Mouse (Mus musculus) intestine, embryonic 15.5 days (tissue): ENCODE results near the gene Arhgap27. TPM values are rescaled to one million over a fixed set of nuclear protein-coding genes. Genes with fewer than 3 reads are reported as not detected.
"Not testable (repeated sequence)": the region's sequence is repeated elsewhere in the genome, so short reads cannot be mapped to it uniquely, and the experiment has no call there.

ENCODE experiments used
- ATAC-seq: fragments of 200-750 bp; cut with Nextera tagmentation; 2 replicates; pipeline ENCODE4 v1.8.0; 2017; ENCODE audit warnings: moderate TSS enrichment, moderate library complexity
- H3K27ac ChIP-seq: fragments of 300-500 bp; sonication (generic); 2 replicates; pipeline ENCODE4 v1.5.1; 2015; ENCODE audit warnings: mild to moderate bottlenecking, inconsistent platforms
- H3K27me3 ChIP-seq: fragments of 300-500 bp; sonication (generic); replicated peaks from 2 replicates; pipeline ENCODE4 v1.6.1; 2015; ENCODE audit warnings: inconsistent platforms
- H3K36me3 ChIP-seq: fragments of 300-500 bp; sonication (generic); 2 replicates; pipeline ENCODE4 v1.6.1; 2015; ENCODE audit warnings: inconsistent platforms
- H3K4me1 ChIP-seq: fragments of 300-500 bp; sonication (generic); replicated peaks from 2 replicates; pipeline ENCODE4 v1.6.1; 2015; ENCODE audit warnings: inconsistent platforms
- H3K4me2 ChIP-seq: fragments of 300-500 bp; sonication (generic); replicated peaks from 2 replicates; pipeline ENCODE4 v1.6.1; 2015; ENCODE audit warnings: mild to moderate bottlenecking, inconsistent platforms
- H3K4me3 ChIP-seq: fragments of 300-500 bp; sonication (generic); replicated peaks from 2 replicates; pipeline ENCODE4 v1.5.1; 2015; ENCODE audit warnings: inconsistent platforms
- H3K9ac ChIP-seq: fragments of 300-500 bp; sonication (generic); 2 replicates; pipeline ENCODE4 v1.6.1; 2015; ENCODE audit warnings: inconsistent platforms
- H3K9me3 ChIP-seq: fragments of 300-500 bp; sonication (generic); 2 replicates; pipeline ENCODE4 v1.6.1; 2016; ENCODE audit warnings: inconsistent platforms
- WGBS: fragments of 180-500 bp; shearing (Covaris S2); methylation state at CpG from one replicate; pipeline ENCODE4 v1.1.7; 2015; 5-methylcytosine and 5-hydroxymethylcytosine counted together
- polyA plus RNA-seq: library from polyadenylated mRNA; unstranded; fragments of >200 nt; fragmentation: Nextera tagmentation; extraction: Ambion mirVana; gene quantifications from 2 replicates; pipeline ENCODE4 v1.2.1, GENCODE M21; 2015

Gene Arhgap27
- polyA plus RNA-seq, 1 experiment from 2014 or later = 33.0 TPM

GRCm38 (mm10) chr11:103330651-103331319 is 32.7 kb downstream of the Arhgap27 start:
- Histone ChIP-seq H3K27ac (no peak overlapping the region), H3K4me3 (no peak overlapping the region), H3K27me3 (peaks cover 15% of the 10 kb centered on the region), H3K9me3 (no peaks in the 10 kb centered on the region), H3K9ac (no peak overlapping the region), H3K4me1 (peaks cover 9% of the 10 kb centered on the region; the same call in 1 of the 2 replicates), H3K36me3 (0 out of 2 replicates have a peak, but pooled peaks cover 3% of the 10 kb centered on the region), H3K4me2 (no peak overlapping the region)
- WGBS = 71% methylated on average over 7 of the region's 7 CpGs
- ATAC-seq = no peak

GRCm38 (mm10) chr11:103326950-103327349 is 36.5 kb downstream of the Arhgap27 start:
- H3K27me3 ChIP-seq = no peaks in the 10 kb centered on the region
- no peaks in the 10 kb centered on the region for H3K9me3 ChIP-seq
- no peak for ATAC-seq
- 0 out of 2 replicates have a peak, but pooled peaks cover 3% of the 10 kb centered on the region for H3K36me3 ChIP-seq
- H3K4me2 ChIP-seq = no peak overlapping the region
- no peak overlapping the region for H3K27ac ChIP-seq
- WGBS = 19% methylated on average over 5 of the region's 5 CpGs
- no peaks in the 10 kb centered on the region for H3K4me1 ChIP-seq
- no peak overlapping the region for H3K9ac ChIP-seq
- no peak overlapping the region for H3K4me3 ChIP-seq

DNA sequence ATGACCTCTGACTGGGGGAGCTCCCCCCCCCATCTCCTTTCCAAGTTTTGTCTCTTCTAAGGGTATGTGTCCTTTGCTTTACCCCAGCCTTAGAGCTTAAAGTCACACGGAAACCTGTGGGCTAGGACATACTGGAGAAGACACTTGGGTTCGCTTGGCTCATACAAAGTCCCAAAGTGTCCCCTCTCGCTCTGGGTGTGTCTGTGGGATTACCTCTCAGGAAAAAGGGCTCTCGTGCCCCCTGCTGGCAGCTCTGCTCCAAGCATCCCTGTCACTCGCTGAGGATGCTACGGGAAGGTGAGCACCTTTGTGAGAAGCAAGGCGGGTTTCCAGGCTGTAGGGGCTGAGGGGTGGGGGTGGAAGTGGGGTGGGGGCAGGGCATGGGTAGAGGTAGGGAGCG is 38.3 kb downstream of the Arhgap27 start:
- H3K9me3 ChIP-seq = no peaks in the 10 kb centered on the region
- H3K27ac ChIP-seq = no peak overlapping the region
- H3K27me3 ChIP-seq = no peaks in the 10 kb centered on the region
- no peak overlapping the region for H3K4me3 ChIP-seq
- 0 out of 2 replicates have a peak, but pooled peaks have one; percentile 21 for ATAC-seq
- H3K9ac ChIP-seq = no peak overlapping the region
- H3K36me3 ChIP-seq = no peaks in the 10 kb centered on the region
- WGBS = 15% methylated on average over 8 of the region's 8 CpGs
- H3K4me1 ChIP-seq = 0 out of 2 replicates have a peak, but pooled peaks cover 5% of the 10 kb centered on the region
- H3K4me2 ChIP-seq = no peak overlapping the region

GRCm38 (mm10) chr11:103324723-103325122 is 38.8 kb downstream of the Arhgap27 start:
- no peak overlapping the region for H3K4me3 ChIP-seq
- 0 out of 2 replicates have a peak, but pooled peaks cover 5% of the 10 kb centered on the region for H3K4me1 ChIP-seq
- no peak overlapping the region for H3K27ac ChIP-seq
- no peaks in the 10 kb centered on the region for H3K9me3 ChIP-seq
- no peak for ATAC-seq
- no peaks in the 10 kb centered on the region for H3K27me3 ChIP-seq
- 56% methylated on average over 13 of the region's 13 CpGs for WGBS
- H3K4me2 ChIP-seq = no peak overlapping the region
- H3K9ac ChIP-seq = no peak overlapping the region
- no peaks in the 10 kb centered on the region for H3K36me3 ChIP-seq

GRCm38 (mm10) chr11:103322832-103323231 is 40.7 kb downstream of the Arhgap27 start:
- H3K4me3 ChIP-seq, H3K4me1 ChIP-seq, H3K36me3 ChIP-seq, H3K4me2 ChIP-seq, H3K27me3 ChIP-seq, H3K9ac ChIP-seq, H3K27ac ChIP-seq, H3K9me3 ChIP-seq: not testable (repeated sequence)
- 35% methylated on average over 4 of the region's 4 CpGs for WGBS
- ATAC-seq = peak; percentile 70

DNA sequence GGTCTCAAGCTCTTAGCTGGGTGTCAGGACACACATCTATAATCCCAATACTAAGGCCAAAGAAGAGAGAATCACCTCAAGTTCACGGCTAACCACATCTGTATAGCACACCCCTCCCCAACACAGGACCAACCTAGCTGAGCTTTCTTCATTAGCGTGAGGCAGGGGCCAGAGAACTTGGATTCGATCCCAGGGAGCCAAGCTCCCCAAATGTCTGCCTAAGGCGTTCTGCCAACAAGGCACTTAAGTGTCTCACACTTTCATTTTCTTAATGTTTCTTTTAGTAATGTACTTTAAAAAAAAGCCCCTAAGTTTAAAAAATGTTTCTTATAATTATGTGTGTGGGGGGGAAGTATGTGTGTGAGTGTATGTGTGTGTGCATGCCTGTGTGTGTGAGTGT is 42.8 kb downstream of the Arhgap27 start:
- H3K36me3 ChIP-seq = no peaks in the 10 kb centered on the region
- H3K9ac ChIP-seq = no peak overlapping the region
- H3K27ac ChIP-seq = no peak overlapping the region
- 50% methylated on average over 4 of the region's 4 CpGs for WGBS
- no peaks in the 10 kb centered on the region for H3K27me3 ChIP-seq
- no peaks in the 10 kb centered on the region for H3K9me3 ChIP-seq
- ATAC-seq = no peak
- H3K4me1 ChIP-seq = 0 out of 2 replicates have a peak, but pooled peaks cover 5% of the 10 kb centered on the region
- H3K4me3 ChIP-seq = no peak overlapping the region
- H3K4me2 ChIP-seq = no peak overlapping the region

DNA sequence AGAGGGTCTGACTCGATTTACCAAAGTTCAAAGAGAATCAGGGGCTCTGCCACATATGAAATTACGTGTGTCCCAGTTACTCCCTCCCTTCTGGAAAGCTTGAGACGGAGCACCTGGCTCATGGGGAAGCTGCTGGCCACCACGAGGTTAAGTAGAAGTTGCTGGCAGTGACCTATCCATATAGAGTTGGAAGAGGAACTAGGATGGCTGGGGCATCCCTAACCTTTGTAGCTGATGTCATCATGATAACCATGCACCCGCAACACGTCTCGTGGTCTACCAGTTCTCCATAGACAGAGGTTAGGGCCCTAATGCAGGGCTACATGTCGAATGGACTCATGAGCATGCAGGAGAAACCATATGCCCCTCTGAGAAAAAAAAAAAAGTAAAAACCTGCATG is 43.3 kb downstream of the Arhgap27 start:
- no peak overlapping the region for H3K4me3 ChIP-seq
- H3K27me3 ChIP-seq = no peaks in the 10 kb centered on the region
- H3K4me2 ChIP-seq = no peak overlapping the region
- no peaks in the 10 kb centered on the region for H3K36me3 ChIP-seq
- WGBS = 80% methylated on average over 8 of the region's 8 CpGs
- H3K9me3 ChIP-seq = no peaks in the 10 kb centered on the region
- ATAC-seq = no peak
- H3K4me1 ChIP-seq = 0 out of 2 replicates have a peak, but pooled peaks cover 5% of the 10 kb centered on the region
- H3K9ac ChIP-seq = no peak overlapping the region
- H3K27ac ChIP-seq = no peak overlapping the region

GRCm38 (mm10) chr11:103318042-103318441 is 45.5 kb downstream of the Arhgap27 start:
- Histone ChIP-seq H3K27me3 (no peaks in the 10 kb centered on the region), H3K36me3 (no peaks in the 10 kb centered on the region), H3K4me1 (0 out of 2 replicates have a peak, but pooled peaks cover 5% of the 10 kb centered on the region), H3K9me3 (no peaks in the 10 kb centered on the region), H3K9ac (no peak overlapping the region), H3K27ac (no peak overlapping the region), H3K4me2 (no peak overlapping the region), H3K4me3 (no peak overlapping the region)
- ATAC-seq = no peak
- WGBS = 68% methylated on average over 1 of the region's 1 CpGs

DNA sequence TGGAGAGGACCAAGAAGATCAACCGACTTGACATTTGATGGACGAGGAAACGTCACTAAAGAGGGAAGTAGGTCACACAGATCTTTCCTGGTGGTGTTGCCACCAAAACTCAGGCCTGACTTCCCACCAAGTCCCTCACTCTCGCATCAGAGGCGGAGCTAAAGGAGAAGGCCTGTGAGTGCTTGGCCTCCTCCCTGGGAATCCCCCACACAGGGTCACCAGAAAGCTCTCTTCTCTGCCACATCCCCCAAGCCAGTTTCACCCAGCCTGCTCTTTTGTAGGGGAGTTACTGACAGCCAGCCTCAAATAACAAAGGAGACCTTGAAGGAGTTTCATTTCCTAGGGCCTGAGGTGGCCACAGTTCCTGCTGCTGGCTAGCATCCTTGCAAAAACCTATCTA is 48.1 kb downstream of the Arhgap27 start:
- WGBS = 75% methylated on average over 5 of the region's 5 CpGs

GRCm38 (mm10) chr11:103314736-103315374 is 48.6 kb downstream of the Arhgap27 start:
- Histone ChIP-seq H3K9me3 (no peaks in the 10 kb centered on the region), H3K27ac (no peak overlapping the region), H3K4me1 (peaks cover 6% of the 10 kb centered on the region), H3K9ac (no peak overlapping the region), H3K4me2 (no peak overlapping the region), H3K4me3 (no peak overlapping the region), H3K36me3 (no peaks in the 10 kb centered on the region), H3K27me3 (no peaks in the 10 kb centered on the region)
- 59% methylated on average over 10 of the region's 10 CpGs for WGBS
- ATAC-seq = no peak

More for the DNA sequence above, 48.1 kb downstream of the Arhgap27 start:
- H3K4me1 ChIP-seq = peaks cover 7% of the 10 kb centered on the region
- no peaks in the 10 kb centered on the region for H3K36me3 ChIP-seq
- no peak for ATAC-seq
- no peaks in the 10 kb centered on the region for H3K27me3 ChIP-seq
- no peak overlapping the region for H3K9ac ChIP-seq
- no peak overlapping the region for H3K4me3 ChIP-seq
- no peaks in the 10 kb centered on the region for H3K9me3 ChIP-seq
- H3K27ac ChIP-seq = no peak overlapping the region
- H3K4me2 ChIP-seq = no peak overlapping the region

DNA sequence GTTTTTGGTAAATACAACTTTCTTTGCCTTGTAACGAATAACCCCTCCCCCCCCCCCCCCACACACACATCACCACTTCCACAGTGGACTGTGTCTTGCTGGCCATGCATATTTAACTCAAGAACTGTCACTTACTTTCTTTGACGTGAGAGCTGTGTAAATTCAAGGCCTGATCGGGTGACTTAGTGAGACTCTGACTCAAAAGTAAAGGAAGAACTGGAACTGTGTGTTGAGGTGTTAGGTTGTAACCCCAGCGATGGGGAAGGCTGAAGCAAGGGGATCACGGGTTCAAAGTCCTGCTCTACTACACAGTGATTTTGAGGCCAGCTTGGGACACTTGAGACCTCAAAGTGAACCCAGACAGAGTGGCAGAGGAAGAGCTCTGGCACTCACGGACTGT is 50.0 kb downstream of the Arhgap27 start:
- Histone ChIP-seq H3K4me3 (no peak overlapping the region), H3K4me1 (peaks cover 6% of the 10 kb centered on the region), H3K36me3 (no peaks in the 10 kb centered on the region), H3K9me3 (no peaks in the 10 kb centered on the region), H3K4me2 (no peak overlapping the region), H3K9ac (no peak overlapping the region), H3K27me3 (no peaks in the 10 kb centered on the region), H3K27ac (no peak overlapping the region)
- ATAC-seq = no peak
- WGBS = 77% methylated on average over 6 of the region's 6 CpGs

DNA sequence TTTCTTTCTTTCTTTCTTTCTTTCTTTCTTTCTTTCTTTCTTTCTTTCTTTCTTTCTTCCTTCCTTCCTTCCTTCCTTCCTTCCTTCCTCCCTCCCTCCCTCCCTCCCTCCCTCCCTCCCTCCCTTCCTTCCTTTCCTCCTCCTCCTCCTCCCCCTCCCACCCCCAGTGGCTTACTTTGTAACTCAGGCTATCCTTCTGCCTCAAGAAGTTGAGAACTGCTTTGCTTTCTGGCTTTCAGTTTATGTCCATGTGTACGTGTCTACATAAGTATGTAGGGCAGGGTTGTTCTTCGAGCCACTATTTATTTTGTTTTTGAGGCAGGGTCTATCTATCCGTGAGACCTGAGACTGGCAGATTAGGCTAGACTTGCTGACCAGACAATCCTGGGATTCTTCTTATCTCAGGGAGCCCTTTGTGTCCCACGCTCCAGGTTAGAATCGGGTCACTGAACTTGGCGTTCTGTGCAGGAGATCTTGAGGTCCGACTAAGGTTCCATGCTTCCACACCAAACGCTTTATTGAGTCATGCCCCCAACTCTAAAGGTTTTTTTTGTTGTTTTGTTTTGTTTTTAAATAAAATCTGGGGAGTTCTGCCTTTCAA is 50.7 kb downstream of the Arhgap27 start:
- no peak for ATAC-seq
- Histone ChIP-seq H3K36me3 (no peaks in the 10 kb centered on the region), H3K4me2 (no peak overlapping the region; the same call in 1 of the 2 replicates), H3K4me3 (no peak overlapping the region), H3K9me3 (no peaks in the 10 kb centered on the region), H3K9ac (no peak overlapping the region), H3K27ac (no peak overlapping the region), H3K27me3 (no peaks in the 10 kb centered on the region), H3K4me1 (peaks cover 8% of the 10 kb centered on the region)
- WGBS = 61% methylated on average over 8 of the region's 8 CpGs
